ENCODE assay signal across 23 mouse cellular contexts in genomic region chrX:152067789-152068188, GRCm38 (mm10). TPM values are rescaled to one million over a fixed set of nuclear protein-coding genes. Genes with fewer than 3 reads are reported as not detected.
A peak's percentile ranks its signal among the peaks of the same experiment; 100 is the strongest.
DNase-seq lines count a peak whose midpoint lies in the region; ATAC-seq lines count a peak whose summit lies in the region.
"Had no signal": no experiment of that assay in that cellular context is flagged by ENCODE, and none has a peak within 500 bp of the region (broad histone marks: within the 10 kb centered on the region; RNA-seq: fewer than 3 reads in every experiment).

No protein-coding gene starts in this region.

- H3K27me3 ChIP-seq in megakaryocyte, embryonic 14.5 days (replicated peaks), result peaks cover 13% of the 10 kb centered on the region
- H3K27me3 ChIP-seq in kidney, embryonic 14.5 days (ENCODE audit: control insufficient read depth, insufficient read depth, low read length), result 0 out of 2 replicates have a peak, but pooled peaks cover 3% of the 10 kb centered on the region
- peaks cover 21% of the 10 kb centered on the region for H3K27me3 ChIP-seq in midbrain, embryonic 14.5 days (ENCODE audit: control insufficient read depth, insufficient read depth, low read length)
- peaks cover 59% of the 10 kb centered on the region for H3K27me3 ChIP-seq in hindbrain, embryonic 12.5 days
- H3K27me3 ChIP-seq: CH12.LX had no signal

- 62% methylated on average over 1 of the region's 1 CpGs for WGBS in kidney, embryonic 14.5 days
- 68% methylated on average over 1 of the region's 1 CpGs for WGBS in midbrain, embryonic 14.5 days
- whole genome bisulfite sequencing in hindbrain, embryonic 12.5 days, result 74% methylated on average over 1 of the region's 1 CpGs

- no peaks in the 10 kb centered on the region for H3K9me3 ChIP-seq in megakaryocyte, embryonic 14.5 days
- no peaks in the 10 kb centered on the region for H3K9me3 ChIP-seq in kidney, embryonic 14.5 days (ENCODE audit: control insufficient read depth, low read length)
- no peaks in the 10 kb centered on the region for H3K9me3 ChIP-seq in midbrain, embryonic 14.5 days (ENCODE audit: control insufficient read depth, low read length)
- no peaks in the 10 kb centered on the region for H3K9me3 ChIP-seq in hindbrain, embryonic 12.5 days (replicated peaks)
- H3K9me3 ChIP-seq: embryonic facial prominence, embryonic 13.5 days; hindbrain, embryonic 15.5 days; intestine, embryonic 15.5 days; limb, embryonic 15.5 days; liver, embryonic 15.5 days had no signal

- no peak overlapping the region for H3K9ac ChIP-seq in kidney, embryonic 14.5 days (ENCODE audit: low read depth, low read length)
- H3K9ac ChIP-seq in midbrain, embryonic 14.5 days (replicated peaks; ENCODE audit: low read length), result no peak overlapping the region
- H3K9ac ChIP-seq in hindbrain, embryonic 12.5 days, result no peak overlapping the region
- H3K9ac ChIP-seq: embryonic facial prominence, embryonic 13.5 days; hindbrain, embryonic 15.5 days; intestine, embryonic 15.5 days; limb, embryonic 15.5 days; liver, embryonic 15.5 days had no signal

- peaks cover 16% of the 10 kb centered on the region for H3K4me1 ChIP-seq in megakaryocyte, embryonic 14.5 days
- no peaks in the 10 kb centered on the region for H3K4me1 ChIP-seq in kidney, embryonic 14.5 days (ENCODE audit: control insufficient read depth, insufficient read depth, low read length)
- no peaks in the 10 kb centered on the region for H3K4me1 ChIP-seq in midbrain, embryonic 14.5 days (ENCODE audit: control insufficient read depth, insufficient read depth, low read length)
- H3K4me1 ChIP-seq in hindbrain, embryonic 12.5 days, result no peaks in the 10 kb centered on the region
- H3K4me1 ChIP-seq: embryonic facial prominence, embryonic 13.5 days; hindbrain, embryonic 15.5 days; intestine, embryonic 15.5 days; limb, embryonic 15.5 days; liver, embryonic 15.5 days had no signal

- H3K27ac ChIP-seq in kidney, embryonic 14.5 days (ENCODE audit: low read depth, low read length), result no peak overlapping the region
- H3K27ac ChIP-seq in midbrain, embryonic 14.5 days (replicated peaks; ENCODE audit: low read depth, low read length), result no peak overlapping the region
- no peak overlapping the region for H3K27ac ChIP-seq in hindbrain, embryonic 12.5 days
- H3K27ac ChIP-seq: embryonic facial prominence, embryonic 13.5 days; heart, adult 2 months; hindbrain, embryonic 15.5 days; intestine, embryonic 15.5 days; limb, embryonic 15.5 days; liver, embryonic 15.5 days had no signal

- ATAC-seq in frontal cortex, adult (ENCODE audit: low TSS enrichment), result peak; percentile 88
- ATAC-seq in kidney, embryonic 14.5 days (ENCODE audit: low FRiP score, low TSS enrichment), result no peak
- no peak for ATAC-seq in midbrain, embryonic 14.5 days (ENCODE audit: low FRiP score, low TSS enrichment)
- ATAC-seq in hindbrain, embryonic 12.5 days (ENCODE audit: low FRiP score), result no peak
- ATAC-seq: forebrain, embryonic 16.5 days; intestine, embryonic 15.5 days; midbrain, embryonic 16.5 days had no signal

- H3K4me3 ChIP-seq in megakaryocyte, embryonic 14.5 days (replicated peaks), result peak overlapping the region; percentile 50
- no peak overlapping the region for H3K4me3 ChIP-seq in kidney, embryonic 14.5 days (ENCODE audit: low read length)
- no peak overlapping the region for H3K4me3 ChIP-seq in midbrain, embryonic 14.5 days (replicated peaks; ENCODE audit: low read depth, low read length)
- H3K4me3 ChIP-seq in hindbrain, embryonic 12.5 days, result no peak overlapping the region
- H3K4me3 ChIP-seq: embryonic facial prominence, embryonic 13.5 days; heart, adult 2 months; hindbrain, embryonic 15.5 days; intestine, embryonic 15.5 days; limb, embryonic 15.5 days; liver, embryonic 15.5 days had no signal

- no peak overlapping the region for H3K4me2 ChIP-seq in kidney, embryonic 14.5 days (replicated peaks; ENCODE audit: low read depth, low read length)
- no peak overlapping the region for H3K4me2 ChIP-seq in midbrain, embryonic 14.5 days (ENCODE audit: low read length)
- no peak overlapping the region for H3K4me2 ChIP-seq in hindbrain, embryonic 12.5 days (replicated peaks)
- H3K4me2 ChIP-seq: embryonic facial prominence, embryonic 13.5 days; hindbrain, embryonic 15.5 days; intestine, embryonic 15.5 days; limb, embryonic 15.5 days; liver, embryonic 15.5 days had no signal

- no peak for DNase-seq in frontal cortex, postnatal 25 days (ENCODE audit: low spot score in 2 of 2)
- DNase-seq in right cerebral cortex, adult 2 months (ENCODE audit: low spot score in 2 of 2), result peak; percentile 8 to 11
- DNase-seq in right cerebral cortex, postnatal 14 days, result no peak
- no peak for DNase-seq in midbrain, embryonic 14.5 days
- DNase-seq: cerebellum, adult 9-10 months; gastrocnemius, postnatal 14 days; heart, adult 2 months; heart, postnatal 36 days; kidney, adult 9 months; kidney, postnatal 4 days; retina, postnatal 1 day had no signal

- H3K36me3 ChIP-seq in megakaryocyte, embryonic 14.5 days (replicated peaks; ENCODE audit: low read length), result peaks cover 16% of the 10 kb centered on the region
- peaks cover 3% of the 10 kb centered on the region; the same call in 1 of the 2 replicates for H3K36me3 ChIP-seq in kidney, embryonic 14.5 days (ENCODE audit: control insufficient read depth, insufficient read depth, low read length)
- H3K36me3 ChIP-seq in midbrain, embryonic 14.5 days (ENCODE audit: control insufficient read depth, insufficient read depth, low read length), result peaks cover 2% of the 10 kb centered on the region; the same call in 1 of the 2 replicates
- H3K36me3 ChIP-seq in hindbrain, embryonic 12.5 days, result no peaks in the 10 kb centered on the region
- H3K36me3 ChIP-seq: hindbrain, embryonic 15.5 days; intestine, embryonic 15.5 days had no signal

RNA-seq across cellular contexts. Expression of gene Smc1a, which starts 51.6 kb away (rescaled TPM):
- 0.35 and 5.6 TPM in 2 replicates for polyA plus RNA-seq in megakaryocyte, embryonic 14.5 days (2012; ENCODE audit: insufficient read depth, low replicate concordance)
- polyA plus RNA-seq in kidney, embryonic 14.5 days (2014; fragmentation: Nextera tagmentation; extraction: Ambion mirVana), result 64.5 and 115 TPM in 2 replicates
- 50.2 and 83.1 TPM in 2 replicates for polyA plus RNA-seq in midbrain, embryonic 14.5 days (2014; fragmentation: Nextera tagmentation; extraction: Ambion mirVana)
- 105 and 112 TPM in 2 replicates for polyA plus RNA-seq in hindbrain, embryonic 12.5 days (2016; fragmentation: Nextera tagmentation; extraction: Ambion mirVana)

RNA-seq across cellular contexts. Expression of gene Ribc1, which starts 51.7 kb away (rescaled TPM):
- polyA plus RNA-seq in megakaryocyte, embryonic 14.5 days (2012; ENCODE audit: insufficient read depth, low replicate concordance), result 1.1 and 1.6 TPM in 2 replicates
- 4.3 and 4.8 TPM in 2 replicates for polyA plus RNA-seq in kidney, embryonic 14.5 days (2014; fragmentation: Nextera tagmentation; extraction: Ambion mirVana)
- polyA plus RNA-seq in midbrain, embryonic 14.5 days (2014; fragmentation: Nextera tagmentation; extraction: Ambion mirVana), result 2.0 and 2.8 TPM in 2 replicates
- 3.1 and 6.9 TPM in 2 replicates for polyA plus RNA-seq in hindbrain, embryonic 12.5 days (2016; fragmentation: Nextera tagmentation; extraction: Ambion mirVana)

Comparison
In these comparisons a context has a peak if more than half of its experiments do, and no peak if none do; other contexts are left out.
1. DNase-seq: peak in right cerebral cortex, adult 2 months (2 of 2); none in frontal cortex, postnatal 25 days (0 of 2), right cerebral cortex, postnatal 14 days (single experiment) and midbrain, embryonic 14.5 days (single experiment).